Mouse (Mus musculus) G1E (cell line): ENCODE measurements around the gene Kctd11. TPM values are rescaled to one million over a fixed set of nuclear protein-coding genes. Genes with fewer than 3 reads are reported as not detected.
A peak's percentile ranks its signal among the peaks of the same experiment; 100 is the strongest.

Experiments
- ATAC-seq: 2 replicates; pipeline ENCODE4 v1.8.0; 2016; ENCODE audit warnings: mild to moderate bottlenecking; ENCODE audit not compliant: insufficient number of reproducible peaks, poor library complexity, low FRiP score, severe bottlenecking; ENCODE audit errors: extremely low read depth
- DNase-seq: peaks from one replicate; pipeline ENCODE4 v3.0.0; 2012; ENCODE audit warnings: low spot score
- H3K27me3 ChIP-seq: 2 replicates; pipeline ENCODE4 v1.6.1; 2012; ENCODE audit warnings: mild to moderate bottlenecking, low read length, inconsistent platforms; ENCODE audit not compliant: insufficient read depth
- H3K36me3 ChIP-seq: replicated peaks from 2 replicates; pipeline ENCODE3; 2012; ENCODE audit warnings: mild to moderate bottlenecking, inconsistent platforms
- H3K4me1 ChIP-seq: 2 replicates; pipeline ENCODE4 v1.6.1; 2012; ENCODE audit warnings: low read depth, low read length, inconsistent platforms, mixed read lengths; ENCODE audit not compliant: insufficient read depth
- H3K4me3 ChIP-seq: 2 replicates; pipeline ENCODE4 v1.5.1; 2012; ENCODE audit warnings: low read depth, mild to moderate bottlenecking, inconsistent platforms, low read length, moderate library complexity, mixed read lengths
- H3K9me3 ChIP-seq: replicated peaks from 2 replicates; pipeline ENCODE4 v1.6.1; 2012; ENCODE audit warnings: inconsistent platforms
- CTCF ChIP-seq: IDR thresholded peaks from 2 replicates; pipeline ENCODE4 v1.5.1; 2012; ENCODE audit warnings: low read depth, low read length, inconsistent platforms, mixed read lengths
- GATA1 ChIP-seq: IDR thresholded peaks from 2 replicates; pipeline ENCODE4 v1.6.1; 2012; ENCODE audit warnings: borderline replicate concordance, low read length, inconsistent platforms, mixed read lengths
- GATA2 ChIP-seq: IDR thresholded peaks from 2 replicates; pipeline ENCODE4 v1.6.1; 2012; ENCODE audit warnings: low read depth, low read length, inconsistent platforms, borderline replicate concordance
- POLR2AphosphoS5 ChIP-seq: IDR thresholded peaks from 2 replicates; pipeline ENCODE4 v1.6.1; 2012; ENCODE audit warnings: low read depth, low read length, inconsistent platforms; ENCODE audit not compliant: insufficient replicate concordance
- TAL1 ChIP-seq: conservative IDR thresholded peaks from 2 replicates; pipeline ENCODE4 v1.6.1; 2012; ENCODE audit warnings: low read depth, low read length, inconsistent platforms, mixed read lengths
- polyA plus RNA-seq: library from polyadenylated mRNA; stranded (reverse); fragments of >175 nt; gene quantifications from 2 replicates; pipeline ENCODE4 v1.2.3, GENCODE M21; 2012
- total RNA-seq, 2 experiments: library from RNA; stranded (forward) in 1 of 2; stranded (reverse) in 1 of 2; fragments of 200-1000 nt in 1 of 2; fragments of >200 nt in 1 of 2; fragmentation: Nextera tagmentation in 1 of 2; gene quantifications; 2 replicates each; pipeline ENCODE4 v1.2.3; 2014 to 2017

The Kctd11 gene
- total and polyA plus RNA-seq, 3 experiments = 0.39 to 0.90 (median 0.55) TPM

- Histone ChIP-seq H3K4me1 (peaks cover 50% of the 10 kb centered on the region), H3K4me3 (peak overlapping the region; percentile 70)
Observed at GRCm38 (mm10) chr11:69894671-69895070, 13.5 kb upstream of the Kctd11 start.

GRCm38 (mm10) chr11:69891482-69891881 lies 10.3 kb upstream of the Kctd11 start:
- no peaks in the 10 kb centered on the region for H3K27me3 ChIP-seq
- ATAC-seq (no peak), DNase-seq (no peak)
- H3K4me3 ChIP-seq = no peak overlapping the region
- H3K9me3 ChIP-seq = no peaks in the 10 kb centered on the region
- peaks cover 57% of the 10 kb centered on the region for H3K4me1 ChIP-seq
- no peak for TF ChIP-seq GATA2
- no peak for TF ChIP-seq POLR2AphosphoS5
- no peak for TF ChIP-seq TAL1
- TF ChIP-seq CTCF = no peak
- TF ChIP-seq GATA1 = no peak
- peaks cover 67% of the 10 kb centered on the region for H3K36me3 ChIP-seq

More at GRCm38 (mm10) chr11:69894671-69895070, 13.5 kb upstream of the Kctd11 start:
- Histone ChIP-seq H3K36me3 (peaks cover 42% of the 10 kb centered on the region), H3K9me3 (no peaks in the 10 kb centered on the region), H3K27me3 (no peaks in the 10 kb centered on the region)
- peak; percentile 60 for DNase-seq
- no peak for TF ChIP-seq GATA1
- no peak for TF ChIP-seq CTCF
- TF ChIP-seq TAL1 = no peak
- ATAC-seq = peak; percentile 60

GRCm38 (mm10) chr11:69886907-69887635 lies 5.9 kb upstream of the Kctd11 start:
- Histone ChIP-seq H3K4me1 (peaks cover 60% of the 10 kb centered on the region), H3K27me3 (no peaks in the 10 kb centered on the region), H3K9me3 (no peaks in the 10 kb centered on the region), H3K4me3 (peak overlapping the region; percentile 7; the same call in 1 of the 2 replicates), H3K36me3 (peaks cover 98% of the 10 kb centered on the region)
- ATAC-seq = no peak; the same call in 1 of the 2 replicates
- DNase-seq = no peak
- TF ChIP-seq GATA2 (no peak), TAL1 (peak; percentile 52)

GRCm38 (mm10) chr11:69884663-69885062 lies 3.5 kb upstream of the Kctd11 start:
- no peak for TF ChIP-seq GATA2
- no peak for TF ChIP-seq POLR2AphosphoS5
- Histone ChIP-seq H3K4me1 (peaks cover 70% of the 10 kb centered on the region), H3K27me3 (peaks cover 4% of the 10 kb centered on the region; the same call in 1 of the 2 replicates), H3K36me3 (peaks cover 87% of the 10 kb centered on the region), H3K4me3 (no peak overlapping the region), H3K9me3 (no peaks in the 10 kb centered on the region)
- ATAC-seq = no peak
- no peak for DNase-seq

GRCm38 (mm10) chr11:69884240-69884639 lies 3.0 kb upstream of the Kctd11 start:
- peaks cover 87% of the 10 kb centered on the region for H3K36me3 ChIP-seq

GRCm38 (mm10) chr11:69883527-69884151 lies 2.4 kb upstream of the Kctd11 start:
- Histone ChIP-seq H3K4me3 (no peak overlapping the region), H3K27me3 (peaks cover 7% of the 10 kb centered on the region; the same call in 1 of the 2 replicates), H3K36me3 (peaks cover 81% of the 10 kb centered on the region), H3K4me1 (peaks cover 80% of the 10 kb centered on the region), H3K9me3 (no peaks in the 10 kb centered on the region)
- DNase-seq = no peak
- TF ChIP-seq TAL1 (no peak), GATA2 (no peak), CTCF (no peak), POLR2AphosphoS5 (no peak)
- no peak for ATAC-seq

More at GRCm38 (mm10) chr11:69884240-69884639, 3.0 kb upstream of the Kctd11 start:
- no peak for ATAC-seq
- Histone ChIP-seq H3K9me3 (no peaks in the 10 kb centered on the region), H3K4me3 (no peak overlapping the region), H3K4me1 (peaks cover 74% of the 10 kb centered on the region), H3K27me3 (peaks cover 6% of the 10 kb centered on the region; the same call in 1 of the 2 replicates)
- DNase-seq = no peak
- TF ChIP-seq GATA1 (no peak), CTCF (no peak), GATA2 (no peak)
